Mouse (Mus musculus) heart, adult 2 months (tissue): ENCODE results near the gene Dtnbp1.

Experiments
- CTCF ChIP-seq: fragments of 200-600 bp; IDR thresholded peaks from 2 replicates; pipeline ENCODE4 v1.8.1; 2022; ENCODE audit warnings: antibody characterized with exemption, mild to moderate bottlenecking, moderate library complexity
- EP300 ChIP-seq: fragments of 200-500 bp; IDR thresholded peaks from 2 replicates; pipeline ENCODE4 v1.6.1; 2011; ENCODE audit warnings: low read depth, low read length, control low read depth; ENCODE audit not compliant: insufficient read depth

DNA sequence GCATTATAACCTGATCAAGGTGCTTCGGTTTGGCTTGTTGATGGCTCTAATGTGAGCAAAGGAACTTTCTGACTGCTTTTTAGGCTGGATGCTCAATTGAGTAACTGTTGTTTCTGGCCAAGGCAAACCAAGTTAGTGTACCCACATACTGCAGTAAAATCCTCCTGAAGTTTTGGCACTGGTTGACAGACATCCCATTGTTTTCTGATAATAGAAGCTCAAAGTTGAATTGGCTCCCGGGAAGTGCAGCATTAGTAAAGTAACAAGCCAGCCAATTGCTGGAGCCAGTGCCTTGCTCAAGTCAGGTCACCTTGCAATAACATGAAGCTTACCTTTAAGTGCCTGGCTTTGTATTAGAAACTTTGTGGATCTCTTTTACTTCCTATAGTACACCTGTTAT, 111.3 kb downstream of the Dtnbp1 start:
- no peak for TF ChIP-seq CTCF
- TF ChIP-seq EP300, result no peak
